Mouse (Mus musculus) heart, embryonic 14.5 days (tissue): ENCODE measurements around the gene Vash1. TPM values are rescaled to one million over a fixed set of nuclear protein-coding genes. Genes with fewer than 3 reads are reported as not detected.
A peak's percentile ranks its signal among the peaks of the same experiment; 100 is the strongest.

ENCODE experiments used
- ATAC-seq: fragments of 200-750 bp; cut with Nextera tagmentation; 2 replicates; pipeline ENCODE4 v1.8.0; 2017; ENCODE audit warnings: low read depth, moderate TSS enrichment; ENCODE audit not compliant: insufficient number of reproducible peaks, insufficient read depth, low FRiP score
- H3K27ac ChIP-seq, 2 experiments: fragments of 200-500 bp in 1 of 2; fragments of 300-500 bp in 1 of 2; sonication (generic) in 1 of 2; replicated peaks in 1 of 2; 2 replicates each; pipeline ENCODE4 v1.5.1; 2012 to 2014; ENCODE audit warnings: low read depth in 2 of 2, low read length in 2 of 2, control low read depth in 1 of 2, mild to moderate bottlenecking in 1 of 2, mixed read lengths in 1 of 2; ENCODE audit not compliant: control insufficient read depth in 1 of 2, insufficient read depth in 1 of 2
- H3K27me3 ChIP-seq: fragments of 300-500 bp; sonication (generic); 2 replicates; pipeline ENCODE4 v1.6.1; 2014; ENCODE audit warnings: mild to moderate bottlenecking, low read length, control low read depth; ENCODE audit not compliant: control insufficient read depth, insufficient read depth
- H3K36me3 ChIP-seq: fragments of 300-500 bp; sonication (generic); 2 replicates; pipeline ENCODE4 v1.6.1; 2014; ENCODE audit warnings: mild to moderate bottlenecking, control low read depth, low read length, mixed read lengths; ENCODE audit not compliant: control insufficient read depth, insufficient read depth
- H3K4me1 ChIP-seq, 2 experiments: fragments of 200-500 bp in 1 of 2; fragments of 300-500 bp in 1 of 2; sonication (generic) in 1 of 2; 2 replicates each; pipeline ENCODE4 v1.6.1; 2012 to 2014; ENCODE audit warnings: low read length in 2 of 2, control low read depth in 1 of 2, mixed read lengths in 1 of 2; ENCODE audit not compliant: control insufficient read depth in 2 of 2, insufficient read depth in 2 of 2
- H3K4me2 ChIP-seq: fragments of 300-500 bp; sonication (generic); 2 replicates; pipeline ENCODE4 v1.6.1; 2014; ENCODE audit warnings: mild to moderate bottlenecking, low read length
- H3K4me3 ChIP-seq, 2 experiments: fragments of 200-500 bp in 1 of 2; fragments of 300-500 bp in 1 of 2; sonication (generic) in 1 of 2; 2 replicates each; pipeline ENCODE4 v1.5.1; 2012 to 2014; ENCODE audit warnings: low read length in 2 of 2, mild to moderate bottlenecking in 2 of 2, control low read depth in 1 of 2, low read depth in 1 of 2, moderate library complexity in 1 of 2; ENCODE audit not compliant: control insufficient read depth in 1 of 2, insufficient read depth in 1 of 2
- H3K9ac ChIP-seq: fragments of 300-500 bp; sonication (generic); 2 replicates; pipeline ENCODE4 v1.6.1; 2014; ENCODE audit warnings: mild to moderate bottlenecking, low read length
- H3K9me3 ChIP-seq: fragments of 300-500 bp; sonication (generic); 2 replicates; pipeline ENCODE4 v1.6.1; 2016; ENCODE audit warnings: low read length, control low read depth; ENCODE audit not compliant: control insufficient read depth
- WGBS: fragments of 180-500 bp; shearing (Covaris S2); extraction: QIAGEN DNeasy Blood & Tissue Kit; methylation state at CpG from one replicate; pipeline ENCODE4 v1.1.7; 2014; 5-methylcytosine and 5-hydroxymethylcytosine counted together
- polyA plus RNA-seq: library from polyadenylated mRNA; unstranded; fragments of >200 nt; fragmentation: Nextera tagmentation; extraction: Ambion mirVana; gene quantifications from 2 replicates; pipeline ENCODE4 v1.2.1, GENCODE M21; 2014

Gene Vash1
- polyA plus RNA-seq = 10.7 and 11.0 TPM in 2 replicates

GRCm38 (mm10) chr12:86678591-86679545 lies at the start of gene Vash1:
Vash1 (plus strand) TSS chr12:86678700.
- Histone ChIP-seq H3K9me3 (no peaks in the 10 kb centered on the region), H3K27me3 (no peaks in the 10 kb centered on the region), H3K9ac (peak within 1 kb of the TSS; percentile 93), H3K27ac (peak within 1 kb of the TSS; percentile 42 to 84), H3K36me3 (peaks cover 6% of the 10 kb centered on the region; the same call in 1 of the 2 replicates), H3K4me1 (peaks cover 4 to 21% of the 10 kb centered on the region in 2 experiments; a peak in 3 of 4 replicates), H3K4me2 (peak within 1 kb of the TSS; percentile 99), H3K4me3 (peak within 1 kb of the TSS; percentile 62 to 81)
- peak; percentile 49; the same call in 1 of the 2 replicates for ATAC-seq
- under 1% methylated on average over 93 of the region's 94 CpGs for WGBS

DNA sequence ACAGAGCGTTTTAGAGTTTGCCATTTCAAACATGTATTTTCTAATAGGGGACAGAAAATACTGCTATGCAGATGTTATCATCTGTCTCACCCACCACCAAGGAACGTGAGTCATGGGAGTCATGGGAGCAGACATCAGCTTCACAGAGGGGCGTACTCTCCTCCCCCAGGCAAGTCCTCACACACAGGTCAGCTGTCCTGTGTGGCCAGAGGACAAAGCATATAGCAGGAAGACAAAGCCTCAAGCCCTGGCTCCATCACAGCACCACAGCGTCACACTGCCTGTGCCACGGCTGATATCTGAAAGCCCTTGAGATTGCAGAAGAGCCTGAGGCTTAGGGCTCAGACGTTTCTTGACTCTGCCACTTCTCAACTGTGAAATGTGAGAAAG lies 49.7 kb upstream of the Vash1 start:
- H3K27me3 ChIP-seq = peaks cover 3% of the 10 kb centered on the region; the same call in 1 of the 2 replicates
- 9% methylated on average over 6 of the region's 6 CpGs for WGBS
- H3K27ac ChIP-seq = peak overlapping the region in 1 of 2 experiments; percentile 29; a peak in 1 of 4 replicates
- no peak overlapping the region for H3K4me3 ChIP-seq
- H3K4me1 ChIP-seq = peaks cover 10 to 11% of the 10 kb centered on the region in 2 experiments
- ATAC-seq = peak; percentile 43; the same call in 1 of the 2 replicates
- no peak overlapping the region for H3K9ac ChIP-seq
- H3K36me3 ChIP-seq = no peaks in the 10 kb centered on the region
- no peaks in the 10 kb centered on the region for H3K9me3 ChIP-seq
- H3K4me2 ChIP-seq = no peak overlapping the region

GRCm38 (mm10) chr12:86641763-86642162 lies 36.7 kb upstream of the Vash1 start:
- WGBS = 40% methylated on average over 8 of the region's 8 CpGs
- Histone ChIP-seq H3K4me1 (peaks cover 3 to 12% of the 10 kb centered on the region in 2 experiments; a peak in 3 of 4 replicates), H3K9me3 (no peaks in the 10 kb centered on the region), H3K4me2 (no peak overlapping the region), H3K4me3 (no peak overlapping the region), H3K9ac (no peak overlapping the region), H3K27ac (no peak overlapping the region), H3K36me3 (no peaks in the 10 kb centered on the region), H3K27me3 (no peaks in the 10 kb centered on the region)
- ATAC-seq = no peak

- WGBS = 59% methylated on average over 17 of the region's 17 CpGs
- ATAC-seq = no peak
- H3K27me3 ChIP-seq = no peaks in the 10 kb centered on the region
- no peak overlapping the region for H3K4me3 ChIP-seq
- no peak overlapping the region for H3K9ac ChIP-seq
- H3K4me2 ChIP-seq = no peak overlapping the region
- H3K27ac ChIP-seq = peak overlapping the region; percentile 20 to 35; a peak in 3 of 4 replicates
- no peaks in the 10 kb centered on the region for H3K36me3 ChIP-seq
- H3K4me1 ChIP-seq = peaks cover 16 to 18% of the 10 kb centered on the region in 2 experiments
- H3K9me3 ChIP-seq = no peaks in the 10 kb centered on the region
These were observed 33.8 kb upstream of the Vash1 start for GRCm38 (mm10) chr12:86644512-86645273.

DNA sequence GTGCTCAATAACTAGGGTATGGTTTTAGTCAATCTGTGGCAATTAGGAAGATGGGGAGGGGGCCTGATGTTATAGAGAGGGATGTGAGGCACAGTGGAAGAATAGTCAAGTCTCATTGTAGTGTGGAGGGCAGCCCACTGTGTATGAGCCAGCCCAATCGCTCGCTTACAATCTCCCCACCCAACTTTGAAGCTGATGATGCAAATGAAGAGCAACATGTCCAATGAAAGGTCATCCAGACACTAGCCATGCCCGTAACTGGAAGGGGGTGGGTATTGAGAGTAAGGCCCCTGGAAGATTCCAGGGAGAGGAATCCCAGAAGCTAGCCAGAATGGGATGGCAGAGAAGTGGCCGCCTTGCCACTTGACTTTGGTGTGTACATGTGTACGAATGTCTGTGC lies 33.0 kb upstream of the Vash1 start:
- no peak overlapping the region for H3K4me2 ChIP-seq
- no peak overlapping the region for H3K9ac ChIP-seq
- no peaks in the 10 kb centered on the region for H3K36me3 ChIP-seq
- WGBS = 88% methylated on average over 5 of the region's 5 CpGs
- H3K4me1 ChIP-seq = peaks cover 16 to 18% of the 10 kb centered on the region in 2 experiments
- H3K27ac ChIP-seq = no peak overlapping the region
- no peaks in the 10 kb centered on the region for H3K27me3 ChIP-seq
- H3K4me3 ChIP-seq = no peak overlapping the region
- no peak for ATAC-seq
- no peaks in the 10 kb centered on the region for H3K9me3 ChIP-seq

- Histone ChIP-seq H3K9me3 (no peaks in the 10 kb centered on the region), H3K27ac (peak overlapping the region in 1 of 2 experiments; percentile 65; a peak in 2 of 4 replicates), H3K9ac (no peak overlapping the region), H3K4me2 (no peak overlapping the region), H3K4me1 (peaks cover 19 to 21% of the 10 kb centered on the region in 2 experiments), H3K27me3 (no peaks in the 10 kb centered on the region), H3K36me3 (no peaks in the 10 kb centered on the region), H3K4me3 (no peak overlapping the region)
- ATAC-seq = no peak
- WGBS = 68% methylated on average over 9 of the region's 9 CpGs
These were observed 31.7 kb upstream of the Vash1 start for GRCm38 (mm10) chr12:86646831-86647230.

- Histone ChIP-seq H3K27me3 (no peaks in the 10 kb centered on the region), H3K27ac (peak overlapping the region; percentile 15 to 65), H3K36me3 (no peaks in the 10 kb centered on the region), H3K4me1 (peaks cover 24 to 25% of the 10 kb centered on the region in 2 experiments), H3K9ac (peak overlapping the region; percentile 11; the same call in 1 of the 2 replicates), H3K4me2 (no peak overlapping the region), H3K9me3 (no peaks in the 10 kb centered on the region), H3K4me3 (no peak overlapping the region)
- WGBS = 45% methylated on average over 9 of the region's 9 CpGs
- no peak for ATAC-seq
These were observed 31.2 kb upstream of the Vash1 start for GRCm38 (mm10) chr12:86647279-86647678.
